Mouse (Mus musculus) thymus, adult 2 months (tissue): ENCODE results near the gene Creb3l1.

ENCODE experiments used
- CTCF ChIP-seq: fragments of 200-500 bp; IDR thresholded peaks from 2 replicates; pipeline ENCODE4 v1.5.1; 2012; ENCODE audit warnings: mild to moderate bottlenecking, control low read depth, low read length, moderate library complexity, borderline replicate concordance; ENCODE audit not compliant: control insufficient read depth, poor library complexity, insufficient read depth; ENCODE audit errors: extremely low read depth
- POLR2A ChIP-seq: fragments of 200-500 bp; IDR thresholded peaks from 2 replicates; pipeline ENCODE4 v1.6.1; 2012; ENCODE audit warnings: mild to moderate bottlenecking, low read length, control low read depth, moderate library complexity; ENCODE audit not compliant: control insufficient read depth, poor library complexity, insufficient read depth; ENCODE audit errors: extremely low read depth

DNA sequence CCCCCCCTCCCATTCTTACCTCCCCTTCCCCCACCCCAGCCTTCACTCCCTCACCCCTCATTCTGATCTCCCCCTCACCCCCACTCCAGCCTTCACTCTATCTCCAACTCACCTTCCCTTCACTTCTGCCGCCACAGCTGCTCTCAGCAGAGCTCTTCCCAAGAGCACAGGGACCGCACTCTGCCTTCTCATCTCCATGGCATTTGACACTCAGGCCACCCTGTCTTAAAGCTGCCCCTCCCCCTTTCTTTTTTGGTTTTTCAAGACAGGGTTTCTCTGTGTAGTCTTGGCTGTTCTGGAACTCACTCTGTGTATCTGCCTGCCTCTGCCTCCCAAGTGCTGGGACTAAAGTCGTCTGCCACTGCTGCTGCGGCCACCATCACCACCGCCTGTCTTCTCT lies 43.5 kb downstream of the Creb3l1 start:
- no peak for TF ChIP-seq CTCF
- no peak for TF ChIP-seq POLR2A
